Mouse (Mus musculus) cerebral cortex, adult 2 months (tissue): ENCODE data around the gene Gm5150.

Source experiments
- WGBS: fragments of 180-500 bp; shearing (Covaris S2); methylation state at CpG from one replicate; pipeline ENCODE4 v1.1.7; 2018; 5-methylcytosine and 5-hydroxymethylcytosine counted together

The Gm5150 gene

DNA sequence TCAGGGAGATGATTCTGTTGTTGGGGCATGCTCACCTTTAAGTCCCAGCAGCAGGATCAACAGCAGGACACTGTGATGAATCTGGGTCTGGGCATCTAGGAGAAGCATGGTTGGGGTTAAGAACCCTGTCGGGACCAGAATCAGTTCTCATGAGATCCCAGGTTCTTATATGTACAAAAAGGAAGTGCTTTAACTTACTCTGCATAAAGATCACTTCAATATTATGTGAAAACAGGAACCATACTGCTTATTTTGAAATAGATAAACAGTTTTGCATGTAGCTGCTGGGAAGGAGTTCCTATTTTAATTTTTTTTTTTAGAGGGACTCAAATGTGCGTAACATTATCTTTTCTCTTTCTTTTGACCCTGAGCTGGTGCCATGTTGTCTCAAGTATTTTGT lies at the start of gene Gm5150:
Gm5150 (minus strand) TSS at position 223 of the 400 bp plus-strand sequence.
- WGBS = 91% methylated on average over 2 of the region's 2 CpGs

DNA sequence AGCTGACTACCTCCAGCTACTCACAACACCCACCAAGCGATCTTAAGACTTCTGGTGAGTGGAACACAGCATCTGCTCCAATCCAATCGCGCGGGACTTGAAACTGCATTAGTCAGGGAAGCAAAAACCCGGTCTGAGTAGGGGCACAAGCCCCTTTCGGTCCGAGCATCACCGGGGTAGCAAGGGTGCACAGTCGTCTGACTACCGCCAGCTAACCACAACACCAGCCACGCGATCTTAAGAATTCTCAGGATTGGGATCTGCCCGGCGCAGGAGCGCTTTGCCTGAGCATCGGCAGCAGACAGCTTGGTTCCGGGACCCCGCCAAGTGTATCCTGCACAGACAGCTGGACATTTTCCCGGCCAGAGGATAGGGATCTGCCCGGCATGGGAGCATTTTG lies 45.5 kb upstream of the Gm5150 start:
- WGBS = 82% methylated on average over 20 of the region's 20 CpGs

DNA sequence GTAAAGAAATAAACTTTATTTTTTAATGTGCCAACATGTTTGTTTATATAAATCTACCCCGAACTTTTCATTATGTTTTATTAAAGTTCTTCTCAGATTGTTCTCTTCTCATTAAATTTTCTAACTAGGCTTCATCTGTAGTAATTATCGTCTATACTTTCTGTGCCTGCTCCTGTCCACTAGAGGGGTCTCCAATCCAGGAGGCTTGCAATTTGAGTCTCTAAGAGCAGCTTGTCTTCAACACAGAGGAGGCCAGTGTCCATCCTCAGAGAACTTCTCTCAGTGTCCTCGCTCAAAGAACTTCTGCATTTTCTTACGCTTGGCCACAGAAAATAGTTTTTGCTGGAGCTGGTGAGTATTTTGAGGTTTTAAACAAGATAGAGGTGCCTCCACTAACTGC lies 41.1 kb upstream of the Gm5150 start:
- WGBS = 66% methylated on average over 4 of the region's 4 CpGs

DNA sequence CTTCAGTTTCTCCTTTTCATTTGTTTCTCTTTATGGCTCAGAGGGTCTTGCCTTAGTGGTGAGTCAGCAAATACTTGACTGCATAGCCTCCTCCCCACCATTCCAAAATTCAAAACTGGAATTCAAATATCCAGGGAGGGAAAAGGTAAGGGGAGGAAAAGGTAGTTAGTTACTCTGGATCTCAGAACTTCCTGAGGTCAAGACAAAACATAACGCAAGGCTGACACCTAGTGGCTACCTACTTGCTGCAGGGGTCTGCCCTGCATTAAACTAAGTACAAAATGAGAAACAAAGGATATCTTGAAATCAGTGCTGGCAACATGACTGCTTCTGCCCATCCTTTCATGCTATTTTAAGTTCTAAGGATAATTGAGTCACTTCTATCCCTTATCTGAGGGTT lies 37.1 kb upstream of the Gm5150 start:
- WGBS = 6% methylated on average over 1 of the region's 1 CpGs

DNA sequence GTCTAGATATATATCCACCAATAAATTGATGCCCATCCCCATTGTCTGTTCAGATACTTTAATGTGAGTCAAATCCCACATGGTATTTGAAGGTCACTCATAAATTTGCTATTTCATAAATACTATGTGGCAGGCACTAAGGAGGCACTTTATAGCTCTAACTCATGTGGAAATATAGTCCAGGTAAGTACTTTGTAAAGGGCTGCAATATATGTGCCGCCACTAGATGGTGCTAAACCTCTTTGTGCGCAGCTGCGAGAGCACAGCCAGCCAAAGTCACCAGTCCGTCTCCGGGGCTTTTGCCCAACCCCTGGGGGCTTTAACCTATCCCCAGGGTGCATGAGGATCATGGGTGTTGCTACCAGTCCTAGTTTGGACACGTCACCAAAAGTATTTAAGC lies 18.8 kb upstream of the Gm5150 start:
- 3% methylated on average over 6 of the region's 6 CpGs for WGBS

DNA sequence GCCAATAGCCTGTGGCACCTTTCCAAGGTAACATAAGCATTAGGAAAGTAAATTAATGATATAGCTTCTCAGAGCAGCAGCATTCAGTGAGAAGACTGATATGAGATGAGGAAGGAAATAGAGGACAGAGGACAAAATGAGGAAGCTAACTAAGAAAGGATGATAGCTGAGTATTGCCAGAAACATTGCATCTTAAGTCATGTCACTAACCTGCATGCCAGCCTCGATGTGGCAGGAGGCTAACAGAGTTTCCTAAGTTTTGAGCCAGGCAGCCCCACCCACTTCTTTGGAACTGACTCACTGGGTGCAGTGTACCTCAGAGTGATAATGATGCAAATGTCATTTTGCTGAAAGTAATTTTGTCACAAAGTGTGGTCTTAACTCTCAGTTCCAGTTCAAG lies 16.0 kb upstream of the Gm5150 start:
- 55% methylated on average over 1 of the region's 1 CpGs for whole genome bisulfite sequencing

DNA sequence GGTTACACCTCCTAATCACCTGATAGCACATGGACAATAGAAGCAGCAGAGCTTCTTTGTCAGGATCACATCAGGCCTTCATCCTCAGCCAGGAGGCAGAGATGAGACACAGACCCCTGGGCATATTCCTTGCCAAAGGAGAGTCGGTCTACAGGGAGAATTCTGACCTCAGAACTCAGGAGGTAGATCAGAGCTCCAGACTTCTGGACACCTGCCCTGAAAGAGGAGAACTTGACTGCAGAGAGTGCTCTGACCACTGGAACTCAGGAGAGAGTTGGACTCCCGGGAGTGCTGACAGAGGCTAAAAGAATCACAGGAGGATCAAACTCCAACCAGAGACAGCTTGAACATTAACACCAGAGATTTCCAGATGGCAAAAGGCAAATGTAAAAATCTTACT lies 8.2 kb upstream of the Gm5150 start:
- WGBS = 94% methylated on average over 2 of the region's 2 CpGs

DNA sequence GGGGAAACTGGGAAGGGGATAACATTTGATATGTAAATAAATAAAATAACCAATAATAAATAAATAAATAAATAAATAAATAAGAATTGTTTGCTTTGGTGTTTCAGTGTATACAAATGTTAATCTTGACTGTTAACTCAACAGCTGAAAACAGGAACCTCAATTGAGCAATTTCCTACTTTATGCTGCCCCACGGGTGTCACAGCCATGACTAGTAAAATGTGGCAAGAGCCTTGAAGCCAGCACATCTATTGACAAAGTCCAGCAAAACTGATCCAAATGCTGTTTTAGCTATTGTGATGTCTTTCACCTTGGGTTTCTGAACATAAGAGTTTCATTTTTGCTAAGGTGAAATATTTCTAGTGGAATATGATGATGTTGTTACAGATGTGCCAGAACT lies 1.6 kb upstream of the Gm5150 start:
- WGBS = 69% methylated on average over 1 of the region's 1 CpGs

DNA sequence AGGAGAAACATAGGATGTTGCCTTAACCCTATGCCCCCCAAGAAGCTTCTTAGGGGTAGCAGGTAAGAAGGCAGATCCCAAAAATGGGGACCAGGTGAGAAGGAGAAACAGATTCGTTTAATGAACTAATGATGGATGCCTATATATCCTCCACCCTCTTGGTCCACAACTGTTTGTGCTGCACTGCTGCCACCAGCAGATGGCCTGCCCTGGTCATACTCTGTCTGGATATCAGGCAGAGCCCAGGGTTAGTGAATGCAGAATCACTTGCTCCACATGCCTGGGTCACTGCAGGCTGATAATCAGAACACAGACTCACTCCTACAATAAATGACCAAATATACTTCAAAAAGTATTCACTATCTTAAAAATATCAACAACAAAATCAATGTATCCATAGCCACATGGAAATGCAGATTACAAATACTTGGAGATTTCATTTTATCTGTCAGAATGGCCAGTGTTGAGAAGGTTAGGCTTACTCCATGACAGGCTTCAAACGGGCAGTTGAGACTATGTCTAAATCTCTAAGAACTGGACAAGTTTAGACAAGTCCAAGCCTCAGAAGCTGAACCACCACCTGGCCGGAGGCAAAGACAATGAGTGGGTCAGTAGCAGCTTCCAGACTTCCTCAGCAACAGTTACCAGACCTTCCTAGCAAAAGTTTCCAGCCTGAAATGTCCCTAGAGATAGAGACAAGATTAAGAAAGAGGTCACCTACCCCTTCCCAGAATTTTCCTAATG lies 2.2 kb downstream of the Gm5150 start:
- 78% methylated on average over 3 of the region's 3 CpGs for WGBS

DNA sequence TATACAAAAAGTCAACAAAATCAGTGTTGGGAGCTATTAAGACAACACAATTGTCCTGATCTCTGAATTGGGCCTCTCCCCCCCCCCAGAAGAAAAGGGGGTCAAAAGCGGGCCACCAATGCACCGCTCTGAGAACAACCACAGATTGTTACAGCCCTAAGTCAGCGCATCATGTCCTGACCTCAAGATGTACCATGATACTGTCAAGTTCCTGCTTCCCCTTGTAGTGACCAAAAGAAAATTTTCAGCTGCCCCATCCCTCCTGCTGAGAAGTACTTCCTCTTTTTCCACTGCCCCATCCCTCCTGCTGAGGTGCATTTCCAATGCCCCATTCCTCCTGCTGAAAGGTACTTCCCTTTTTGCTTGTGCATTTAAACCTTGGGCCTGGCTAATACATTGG lies 6.8 kb downstream of the Gm5150 start:
- 89% methylated on average over 3 of the region's 3 CpGs for WGBS

DNA sequence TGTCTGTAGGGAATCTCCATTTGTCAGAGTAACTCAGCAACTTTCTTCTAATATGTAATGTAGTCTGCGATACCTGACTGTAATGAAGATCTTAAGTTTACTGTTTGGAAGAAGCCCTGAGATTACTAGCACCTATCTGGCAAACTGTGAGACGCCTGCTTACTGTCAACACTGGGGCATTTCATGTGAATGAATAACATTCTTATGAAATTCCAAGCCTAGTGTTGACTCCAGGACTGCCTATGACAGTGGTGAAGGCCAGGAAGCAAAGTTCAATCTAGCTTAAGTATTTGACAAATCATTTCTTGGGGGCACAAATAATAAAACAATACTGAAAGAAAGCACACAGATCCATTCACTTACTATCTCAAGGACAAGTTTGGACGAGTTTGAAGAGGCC lies 24.0 kb downstream of the Gm5150 start:
- WGBS = 67% methylated on average over 3 of the region's 3 CpGs
